Mouse (Mus musculus) hindlimb bud, embryonic 11.5 days (tissue): Measurements from ENCODE around the gene Fads2.
A peak's percentile ranks its signal among the peaks of the same experiment; 100 is the strongest.

ENCODE experiments used
- DNase-seq: peaks from one replicate; pipeline ENCODE4 v3.0.0-alpha.2; 2012; ENCODE audit warnings: low read depth, low spot score; ENCODE audit errors: extremely low spot score

Fads2 gene

GRCm38 (mm10) chr19:10017637-10018526, 83.7 kb downstream of the Fads2 start:
- no peak for DNase-seq

- DNase-seq, result no peak
Measured at GRCm38 (mm10) chr19:10016151-10016550, 85.4 kb downstream of the Fads2 start.

- DNase-seq, result no peak
Measured at GRCm38 (mm10) chr19:10015442-10015841, 86.1 kb downstream of the Fads2 start.

GRCm38 (mm10) chr19:10014824-10015223, 86.7 kb downstream of the Fads2 start:
- no peak for DNase-seq

- peak; percentile 86 for DNase-seq
Measured at GRCm38 (mm10) chr19:10013913-10014312, 87.6 kb downstream of the Fads2 start.

- no peak for DNase-seq
Measured at GRCm38 (mm10) chr19:10013348-10013747, 88.2 kb downstream of the Fads2 start.

- DNase-seq, result no peak
Measured at GRCm38 (mm10) chr19:10012827-10013278, 88.7 kb downstream of the Fads2 start.
